Mouse (Mus musculus) adrenal gland (tissue): Measurements from ENCODE around the gene 1190005I06Rik.

Experiments used
- intact Hi-C: fragments of 180-260 bp; cut with DNase I; formaldehyde crosslinking; loops from one replicate; pipeline ENCODE4 v1.15.1; 2025
- long read RNA-seq, 2 experiments: library from polyadenylated mRNA; unstranded; transcript quantifications; one replicate each; pipeline ENCODE4 v2.0.0; 2020; ENCODE audit warnings: borderline replicate concordance in 1 of 2; ENCODE audit not compliant: insufficient replicate concordance in 1 of 2

1190005I06Rik gene
- long read RNA-seq, experiment 1 = 0 reads
- long read RNA-seq, experiment 2 = 0 reads

DNA sequence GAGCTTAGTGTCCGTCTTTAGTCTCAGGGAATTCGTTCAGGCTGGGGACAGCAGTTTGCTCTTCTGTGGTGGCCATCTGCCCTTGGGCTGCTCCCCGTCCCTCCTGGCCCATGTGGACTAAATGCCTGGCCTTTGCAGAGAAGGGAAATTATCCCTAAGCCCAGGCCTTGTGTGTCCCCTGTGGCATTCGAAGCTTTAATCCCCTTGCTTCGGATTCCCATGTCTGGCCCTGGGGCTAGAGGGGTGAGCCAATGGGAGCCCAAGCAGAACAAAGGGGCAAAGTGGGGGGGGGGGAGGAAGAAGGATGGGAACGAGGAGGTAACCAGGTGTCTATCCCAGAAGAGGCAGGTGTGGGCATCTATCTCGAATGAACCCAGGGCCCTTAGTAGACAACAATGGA is at the start of gene 1190005I06Rik:
Gene 1190005I06Rik, minus strand, starts transcription at position 101 of the 400 bp plus-strand sequence.
- intact Hi-C loops = no loop called here

DNA sequence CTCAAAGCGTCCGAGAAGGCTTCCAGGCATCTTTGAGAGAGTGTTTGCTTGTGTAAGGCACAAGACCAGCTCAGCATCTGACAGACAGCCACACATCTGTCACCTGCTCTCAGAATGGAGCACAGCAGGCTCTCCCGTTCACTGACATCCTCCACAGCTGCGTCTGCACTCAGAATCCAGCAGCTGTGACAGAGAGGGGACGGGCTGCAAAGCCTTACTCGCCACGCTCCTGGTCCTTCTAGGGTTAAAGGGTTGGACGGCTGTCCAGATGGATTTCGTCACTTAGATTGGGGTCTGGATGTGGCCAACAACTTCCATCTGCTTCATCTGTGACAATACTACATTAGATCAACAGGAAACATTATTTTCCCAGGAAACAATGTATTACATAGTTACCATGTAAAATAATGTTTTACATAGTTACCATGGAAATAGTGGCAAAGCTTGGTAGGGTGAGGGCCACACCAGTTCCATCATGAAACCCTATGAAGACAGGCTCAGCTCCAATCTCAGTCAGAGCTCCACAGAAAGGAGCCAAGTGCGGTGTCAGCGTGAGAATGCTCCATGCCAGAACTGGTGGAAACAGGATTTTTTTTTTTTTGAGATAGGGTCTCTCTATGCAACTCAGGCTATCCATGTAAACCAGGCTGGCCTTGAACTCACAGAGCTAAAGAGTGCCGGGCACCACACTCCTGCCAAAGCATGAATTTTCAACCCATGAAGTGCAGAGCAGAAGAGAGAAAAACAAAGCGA is 49.1 kb upstream of the 1190005I06Rik start:
- intact Hi-C loops = no loop called here

DNA sequence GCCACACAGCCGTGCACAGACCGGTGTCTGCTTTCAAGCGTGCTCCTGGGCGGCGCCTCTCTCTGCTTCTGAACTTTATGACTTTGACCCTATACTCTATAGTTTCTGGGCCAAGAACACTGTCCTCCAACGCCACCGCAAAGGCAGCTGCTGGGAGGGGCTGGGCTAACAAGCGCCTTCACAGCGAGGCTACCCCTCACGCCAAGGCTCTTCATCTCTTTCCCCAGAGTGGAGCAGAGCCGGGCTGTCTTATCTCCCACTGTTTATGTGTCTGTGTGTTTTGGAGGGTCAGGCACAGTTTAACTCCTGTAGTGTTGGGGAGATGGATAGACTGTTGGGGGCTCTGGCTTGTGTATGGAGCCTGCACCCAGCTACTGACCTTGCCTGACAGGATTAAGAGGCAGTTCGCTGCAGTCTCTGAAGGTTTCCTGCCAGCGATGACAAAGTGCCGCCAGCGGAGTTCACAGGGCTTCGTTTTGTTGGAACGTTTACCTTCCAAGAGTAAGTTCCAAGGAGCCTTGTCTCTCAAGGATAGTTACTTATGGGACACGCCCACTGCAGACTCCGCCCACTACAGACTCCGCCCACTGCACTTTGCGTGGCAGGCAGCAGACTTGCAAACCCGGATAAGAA is 46.5 kb upstream of the 1190005I06Rik start:
- intact Hi-C loops = no loop called here

DNA sequence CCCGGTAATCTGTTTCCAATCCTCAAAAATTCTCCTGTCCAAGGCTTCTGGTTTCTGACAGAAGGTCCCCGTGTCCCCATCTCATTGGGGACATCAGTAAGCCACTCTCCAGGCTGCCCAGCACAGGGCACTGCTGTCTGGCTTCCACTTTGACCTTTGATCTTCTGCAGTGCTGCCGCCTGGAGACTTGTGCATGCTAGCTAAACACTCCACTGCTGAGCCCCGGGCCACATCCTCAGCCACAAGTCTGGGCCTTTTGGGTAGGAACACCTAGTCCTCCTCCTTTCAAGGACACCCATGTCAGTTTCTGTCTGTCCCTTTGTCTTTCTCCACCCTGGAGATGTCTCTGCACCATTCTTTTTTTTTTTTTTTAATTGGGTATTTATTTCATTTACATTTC is 45.5 kb upstream of the 1190005I06Rik start:
- intact Hi-C loops = no loop called here

DNA sequence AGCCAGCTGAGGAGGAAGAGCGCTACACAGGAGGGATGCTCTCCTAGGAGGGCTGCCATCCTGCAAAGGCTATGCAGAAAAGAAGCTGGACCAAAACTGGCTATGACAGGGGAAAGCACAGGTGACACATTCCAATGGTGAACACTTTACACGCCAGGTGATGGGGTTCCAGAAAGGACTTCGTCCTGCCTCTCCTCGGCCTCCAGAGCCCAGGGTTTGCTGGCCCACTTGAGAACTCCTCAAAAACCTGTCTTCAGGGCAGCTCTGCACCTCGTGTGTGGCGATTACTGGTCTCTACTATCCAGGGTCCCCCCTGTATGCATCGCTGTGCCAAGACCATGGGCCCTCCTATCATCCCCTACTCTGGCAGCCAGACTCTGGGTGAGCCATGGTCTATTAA is 41.1 kb upstream of the 1190005I06Rik start:
- intact Hi-C loops = no loop called here

DNA sequence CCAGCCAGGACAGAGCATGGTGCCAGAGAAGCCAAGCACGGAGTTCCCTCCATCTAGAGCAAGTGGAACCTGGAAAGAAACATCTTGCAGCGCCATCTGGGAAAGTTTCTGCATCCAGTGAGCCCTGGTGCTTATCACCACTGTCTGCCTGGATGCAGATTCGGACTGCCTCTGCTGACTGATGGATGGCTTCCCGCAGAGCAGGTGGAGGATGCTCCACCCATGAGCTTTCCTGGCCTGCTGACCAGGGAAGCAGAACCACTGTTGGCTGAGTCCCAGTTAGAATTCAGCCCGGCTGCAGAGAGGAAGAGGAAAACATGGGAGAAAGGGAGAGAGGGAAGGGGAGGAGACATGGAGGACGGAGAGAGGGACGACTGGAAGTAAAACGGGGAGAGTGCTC is 40.4 kb upstream of the 1190005I06Rik start:
- intact Hi-C loops = no loop called here

DNA sequence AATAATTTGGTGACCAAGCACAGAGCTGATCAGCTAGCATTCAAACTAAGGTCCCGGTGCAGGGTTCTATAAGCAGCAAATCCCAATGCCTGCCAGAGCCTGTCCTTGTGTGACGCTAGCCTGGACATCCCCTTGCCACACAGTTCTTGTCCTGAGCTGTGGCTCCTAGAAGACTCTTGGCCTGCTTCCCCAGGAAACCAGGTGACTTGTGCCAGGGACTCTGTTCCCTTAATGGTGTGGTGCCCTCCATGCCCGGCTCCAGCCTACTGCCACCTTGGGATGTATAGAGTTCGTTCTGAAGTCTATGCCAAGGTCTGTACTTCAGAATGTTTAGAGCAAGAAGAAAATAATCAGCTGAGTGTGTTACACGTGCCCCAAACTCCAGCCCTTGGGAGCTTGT is 39.1 kb upstream of the 1190005I06Rik start:
- intact Hi-C loops = no loop called here

DNA sequence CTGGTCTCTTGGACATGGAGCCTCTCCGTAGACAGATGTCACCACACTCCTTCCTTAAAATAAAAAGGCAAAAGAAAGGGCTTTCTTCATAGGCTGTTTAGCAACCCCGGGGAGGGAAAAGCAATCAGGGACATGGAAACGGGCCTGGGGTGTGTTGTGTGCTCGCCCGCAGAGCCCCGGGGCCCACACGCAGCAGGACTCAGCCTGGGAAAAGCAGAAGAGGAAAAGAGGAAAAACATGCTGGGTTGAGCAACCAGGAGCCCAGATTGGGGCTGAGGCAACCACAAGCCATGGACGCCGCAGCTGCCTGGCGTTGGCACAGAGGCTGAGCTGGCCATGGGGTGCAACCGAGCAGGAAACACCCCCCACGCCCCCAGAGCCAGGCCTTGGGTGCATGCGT is 38.6 kb upstream of the 1190005I06Rik start:
- intact Hi-C loops = no loop called here

DNA sequence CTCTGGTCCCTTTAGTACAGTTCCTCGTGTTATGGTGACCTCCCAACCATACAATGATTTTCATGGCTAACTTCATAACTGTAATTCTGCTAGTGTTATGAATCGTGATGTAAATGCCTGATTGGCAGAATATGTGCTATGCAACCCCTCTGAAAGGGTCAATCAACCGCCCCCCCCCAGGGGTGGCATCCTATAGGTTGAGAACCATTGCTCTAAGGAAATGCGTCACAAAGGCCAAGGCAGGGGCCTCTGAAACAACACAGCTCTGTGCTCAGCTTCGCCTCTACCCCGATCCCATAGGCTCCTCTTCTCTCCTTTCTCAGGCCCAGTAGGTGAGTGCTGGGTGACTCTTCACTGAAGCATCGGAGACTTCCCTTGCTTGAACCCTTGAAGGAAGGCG is 38.2 kb upstream of the 1190005I06Rik start:
- intact Hi-C loops = no loop called here

DNA sequence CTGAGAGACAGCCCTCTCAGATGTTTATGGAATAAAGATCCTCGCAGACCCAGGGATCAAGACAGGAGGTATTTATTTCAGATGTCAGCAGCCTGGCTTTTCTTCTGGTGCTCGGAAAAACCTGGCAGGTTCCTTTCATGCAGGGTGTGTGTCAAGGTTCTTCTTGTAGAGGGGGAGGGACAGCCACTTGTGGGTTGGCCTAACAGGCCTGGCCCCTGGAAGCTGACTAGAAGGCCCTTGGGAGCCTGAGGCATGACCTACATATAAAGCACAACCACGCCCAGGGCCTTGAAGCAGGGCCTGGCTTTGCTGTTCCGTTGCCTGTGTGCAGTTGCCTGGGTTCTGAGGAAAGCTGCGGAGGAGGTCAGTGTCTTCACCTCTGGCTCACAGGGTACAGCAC is 37.7 kb upstream of the 1190005I06Rik start:
- intact Hi-C loops = no loop called here

DNA sequence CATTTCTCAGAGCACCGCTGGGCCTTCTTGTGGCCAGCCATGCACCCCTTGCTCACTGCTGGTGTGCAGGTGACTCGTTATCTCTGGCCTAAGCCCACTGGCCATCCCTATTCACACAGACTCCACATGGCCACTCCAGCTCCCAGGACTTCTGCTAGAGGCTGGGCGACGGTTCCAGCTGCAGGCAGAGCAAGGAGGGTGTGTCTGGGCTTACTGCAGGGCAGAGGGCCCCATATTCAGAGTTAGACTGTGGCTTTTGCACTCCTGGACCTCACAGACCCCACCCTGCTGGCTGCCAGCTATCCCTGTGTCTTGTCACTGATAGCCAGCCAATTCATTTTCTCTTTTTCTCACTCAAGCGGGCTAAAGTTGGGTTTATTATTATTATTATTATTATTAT is 36.6 kb upstream of the 1190005I06Rik start:
- intact Hi-C loops = loop anchor here (5.0 kb wide), 2 partner anchors 53 to 408 kb away; partner anchors contain the start of gene Irf8

DNA sequence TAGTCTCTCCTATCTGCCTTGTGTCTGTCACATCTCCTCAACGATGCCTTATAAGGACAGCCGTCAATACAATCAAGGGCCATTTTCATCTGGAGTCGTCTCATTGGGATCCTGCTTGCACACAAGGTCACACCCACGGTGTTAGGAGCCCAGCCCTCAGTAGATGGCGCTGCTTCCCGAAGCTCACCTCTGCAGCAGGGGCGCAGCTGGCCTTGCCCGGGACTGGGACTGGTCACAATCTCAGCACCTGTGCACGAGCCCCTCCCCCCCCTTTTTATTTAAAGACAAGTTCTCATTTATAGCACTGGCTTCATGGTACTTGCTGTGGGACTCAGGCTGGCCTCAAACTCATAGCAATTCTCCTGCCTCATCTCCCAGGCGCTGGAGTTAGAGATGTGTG is 36.2 kb upstream of the 1190005I06Rik start:
- intact Hi-C loops = loop anchor here (5.0 kb wide), 2 partner anchors 54 to 409 kb away; partner anchors contain the start of gene Irf8

DNA sequence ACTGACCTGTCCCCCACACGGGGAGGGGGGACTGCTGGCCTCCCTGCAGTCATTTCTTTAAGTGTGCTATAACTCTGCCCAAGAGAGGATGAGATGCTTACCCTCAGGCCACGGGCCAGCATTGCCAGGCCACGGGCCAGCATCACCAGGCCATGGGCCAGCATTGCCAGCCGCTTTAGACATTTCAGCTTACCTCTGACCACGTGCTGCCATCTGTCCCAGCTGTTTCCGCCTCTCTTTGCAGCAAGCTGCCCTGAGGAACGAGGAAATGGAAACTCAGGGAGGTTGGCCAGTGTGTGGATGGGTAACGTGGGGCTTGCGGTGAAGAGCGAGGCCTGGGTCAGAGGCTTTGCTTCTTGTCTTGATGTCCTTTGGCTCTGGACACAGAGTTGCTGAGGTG is 33.7 kb upstream of the 1190005I06Rik start:
- intact Hi-C loops = loop anchor here (5.0 kb wide), 2 partner anchors 56 to 411 kb away; partner anchors contain the start of gene Irf8

DNA sequence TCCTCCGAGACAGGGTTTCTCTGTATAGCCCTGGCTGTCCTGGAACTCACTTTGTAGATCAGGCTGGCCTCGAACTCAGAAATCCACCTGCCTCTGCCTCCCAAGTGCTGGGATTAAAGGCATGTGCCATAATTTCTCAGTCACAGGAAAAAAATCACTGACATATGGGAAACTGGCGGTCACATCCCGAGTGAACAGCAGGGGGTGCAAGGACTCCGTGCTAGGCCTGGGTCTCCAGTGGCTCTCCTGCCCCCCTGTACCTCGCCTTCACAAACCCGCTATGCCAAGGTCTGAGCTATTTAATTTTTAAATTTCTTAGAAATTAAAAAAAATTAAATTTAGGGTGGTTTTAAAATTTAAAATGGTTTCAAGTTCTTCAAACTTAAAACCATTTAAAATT is 33.0 kb upstream of the 1190005I06Rik start:
- intact Hi-C loops = loop anchor here (1.0 to 5.0 kb wide), 3 partner anchors 57 to 412 kb away; partner anchors contain the start of gene Irf8

DNA sequence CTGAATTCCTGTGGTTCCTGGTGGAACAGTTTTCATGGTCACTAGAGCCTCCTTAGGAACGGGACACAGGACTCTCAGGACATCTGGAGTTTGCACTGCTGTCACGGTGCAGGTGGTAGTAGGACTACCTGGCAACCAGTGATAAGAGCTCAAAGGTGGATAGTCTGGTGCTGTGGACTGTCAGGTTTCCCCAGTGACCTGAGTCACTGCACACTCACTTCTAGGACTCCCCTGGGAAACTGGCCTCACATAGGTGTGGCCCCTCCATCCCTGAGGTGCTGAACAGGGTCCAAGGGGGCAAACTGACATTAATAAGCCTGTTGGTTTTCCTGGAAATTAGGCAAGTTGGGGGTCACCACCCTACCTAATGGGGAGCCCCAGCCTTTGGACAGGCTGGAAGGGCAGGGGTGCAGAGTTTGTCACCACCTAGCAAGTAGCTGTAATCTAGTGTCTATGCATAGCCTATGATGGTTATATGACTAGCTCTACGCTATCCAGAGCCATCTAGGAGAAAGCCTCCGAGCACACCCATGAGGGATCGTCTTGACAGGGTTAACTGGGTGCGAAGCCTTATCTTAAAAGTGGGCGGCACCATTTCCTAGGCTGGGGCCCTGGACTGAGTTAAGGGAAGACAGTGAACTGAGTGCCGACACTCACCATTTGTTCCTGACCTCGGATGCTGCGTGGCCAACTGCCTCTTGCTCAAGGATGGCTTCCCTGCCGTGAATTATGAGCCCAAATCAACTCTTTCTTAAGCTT is 32.4 kb upstream of the 1190005I06Rik start:
- intact Hi-C loops = loop anchor here (1.0 to 5.0 kb wide), 3 partner anchors 57 to 412 kb away; partner anchors contain the start of gene Irf8

DNA sequence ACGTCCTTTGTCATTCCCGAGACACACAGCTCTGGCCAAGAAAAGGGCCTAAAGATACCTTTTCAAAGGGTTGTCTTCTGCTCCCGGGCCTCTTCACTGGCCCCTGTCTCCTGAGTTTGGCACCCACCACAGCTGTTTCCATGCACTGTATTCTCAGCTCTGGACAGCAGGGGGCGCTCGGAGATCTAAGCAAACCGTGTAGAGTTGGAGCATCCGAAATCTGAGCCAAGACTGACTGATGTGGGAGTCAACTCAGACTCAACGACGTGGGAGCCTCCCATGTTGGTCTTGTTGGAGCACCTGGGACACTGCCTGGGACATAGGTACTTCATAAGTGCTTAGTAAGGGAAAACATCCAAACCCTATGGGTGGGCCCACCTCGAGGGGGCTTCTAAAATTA is 31.0 kb upstream of the 1190005I06Rik start:
- intact Hi-C loops = no loop called here

DNA sequence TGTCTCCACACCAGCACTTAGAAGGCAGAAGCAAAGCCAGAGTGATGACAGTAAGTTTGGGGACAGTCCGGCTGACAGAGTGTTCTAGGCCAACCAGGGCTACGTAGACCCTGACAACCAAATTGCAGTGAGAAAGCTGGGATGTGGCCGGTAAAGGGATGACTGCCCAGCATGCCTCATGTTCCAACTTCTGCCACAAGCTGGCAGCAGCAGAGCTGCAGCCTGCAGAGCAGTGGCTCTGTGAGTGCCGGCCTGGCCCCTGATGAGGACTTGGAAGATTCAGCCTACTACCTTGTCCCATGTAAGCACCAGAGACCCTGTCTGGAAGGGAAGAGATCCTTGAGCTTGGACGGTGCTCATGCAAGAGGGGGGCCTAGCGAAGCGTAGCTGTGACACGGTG is 28.3 kb upstream of the 1190005I06Rik start:
- intact Hi-C loops = no loop called here

DNA sequence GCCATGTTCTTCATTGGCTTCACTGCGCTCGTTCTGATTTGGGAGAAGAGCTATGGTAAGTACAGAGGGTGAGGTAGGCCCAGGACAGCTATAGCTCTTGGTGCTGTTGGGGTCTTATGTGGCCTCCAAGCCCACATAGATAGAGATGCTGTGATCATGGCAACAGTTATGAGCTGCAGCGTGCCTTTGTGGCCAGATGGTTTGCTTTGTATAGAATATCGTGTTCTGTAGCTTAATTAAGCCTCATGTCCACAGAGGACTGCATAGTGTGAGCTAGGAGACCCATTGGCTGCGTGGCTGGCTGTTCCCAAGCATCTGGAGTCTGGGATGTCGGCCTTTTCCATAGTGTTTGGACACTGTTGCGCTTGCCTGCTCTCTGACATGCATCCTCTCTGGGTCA is 25.9 kb upstream of the 1190005I06Rik start:
- intact Hi-C loops = no loop called here

DNA sequence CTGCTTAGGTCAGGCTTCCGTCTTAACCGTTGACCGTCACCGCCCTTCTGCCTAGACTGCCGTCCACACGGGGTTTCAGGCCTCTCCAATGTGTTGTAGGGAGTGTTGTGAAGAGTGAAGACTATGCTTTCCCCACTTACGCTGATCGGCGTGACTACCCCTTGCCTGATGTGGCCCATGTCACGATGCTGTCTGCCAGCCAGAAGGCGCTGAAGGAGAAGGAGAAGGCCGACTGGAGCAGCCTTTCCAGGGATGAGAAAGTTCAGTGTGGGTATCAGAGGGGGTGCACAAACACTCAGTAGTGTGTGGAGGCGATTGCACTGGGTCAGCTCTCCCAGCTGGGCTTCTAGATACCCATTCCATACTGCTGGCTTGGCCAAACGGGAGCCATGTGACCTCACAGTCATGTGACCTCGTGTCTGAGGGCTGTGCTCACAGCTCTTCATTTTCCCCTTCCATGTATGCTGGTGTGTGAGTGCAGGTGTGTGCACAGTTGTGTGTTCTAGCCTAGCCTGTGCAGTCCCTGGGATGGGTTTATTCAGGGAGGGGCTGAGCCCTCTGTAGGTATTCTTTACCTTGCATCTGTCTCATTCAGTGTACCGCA is 25.3 kb upstream of the 1190005I06Rik start:
- intact Hi-C loops = no loop called here

DNA sequence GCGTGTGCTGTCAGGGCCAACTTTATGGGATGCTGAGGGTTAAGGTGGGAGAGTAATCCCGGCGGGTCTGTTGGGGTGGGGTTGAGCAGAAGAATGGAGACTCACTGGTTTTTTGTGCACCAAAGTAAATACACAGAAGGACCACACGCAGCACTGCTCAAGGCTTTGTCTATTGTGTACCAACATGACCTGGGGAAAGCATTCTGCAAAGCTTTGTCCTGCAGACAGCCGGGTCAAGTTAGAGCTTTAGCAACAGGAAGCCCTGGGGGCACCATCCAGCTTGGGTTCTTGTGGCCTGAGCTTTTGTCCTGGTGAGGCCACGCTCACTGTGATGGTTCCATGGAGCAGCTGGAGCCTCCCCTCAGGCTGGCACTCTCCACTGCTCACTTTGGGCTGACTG is 24.3 kb upstream of the 1190005I06Rik start:
- intact Hi-C loops = no loop called here

DNA sequence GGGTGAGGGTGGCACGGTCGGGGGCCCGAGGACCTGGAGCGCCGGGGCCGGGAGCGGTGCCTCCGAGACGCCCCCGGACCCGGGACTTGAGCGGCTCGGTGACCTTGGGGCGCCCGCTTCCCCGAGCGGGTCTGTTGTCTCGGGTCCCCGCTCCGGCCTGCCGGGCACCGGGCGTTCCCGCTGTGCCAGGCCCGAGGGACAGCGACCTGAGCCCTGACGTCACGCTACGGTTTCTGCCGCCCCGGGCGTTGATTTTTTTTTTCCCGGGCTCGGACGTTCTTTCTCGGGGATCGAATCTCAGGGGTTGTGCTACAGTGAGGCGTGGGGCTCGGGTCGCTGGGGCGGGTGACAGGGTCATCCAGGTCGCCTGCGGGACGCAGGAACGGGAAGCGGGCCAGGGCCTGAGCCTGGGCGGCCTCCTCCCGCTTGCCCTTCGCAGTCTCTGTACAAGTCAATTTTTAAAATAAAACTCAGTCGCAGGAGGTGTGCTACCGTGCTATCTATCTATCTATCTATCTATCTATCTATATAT is 21.0 kb upstream of the 1190005I06Rik start, which contains the start of gene Emc8:
Gene Emc8, minus strand, starts transcription at position 200 of the 532 bp plus-strand sequence.
- intact Hi-C loops = no loop called here
